Mouse (Mus musculus): ENCODE data around the gene Stk17b.
A peak's percentile ranks its signal among the peaks of the same experiment; 100 is the strongest.

Stk17b gene

GRCm38 (mm10) chr1:53784721-53785418 is at the start of gene Stk17b:
TSS of gene Stk17b (minus strand) at chr1:53785224.
- no peak for TF ChIP-seq POU5F1 (IDR thresholded peaks at IDR 0.05; ENCODE audit: borderline replicate concordance, low read length)
- H3K4me3 ChIP-seq (replicated peaks; ENCODE audit: low read length): peak within 1 kb of the TSS; percentile 93
- no peaks in the 10 kb centered on the region for H3K9me3 ChIP-seq (ENCODE audit: low read length)
- no peaks in the 10 kb centered on the region for H3K36me3 ChIP-seq (ENCODE audit: insufficient read depth, low read length)
- H3K4me1 ChIP-seq (replicated peaks; ENCODE audit: low read depth, low read length): peaks cover 8% of the 10 kb centered on the region; the same call in 1 of the 2 replicates
- H3K27me3 ChIP-seq (ENCODE audit: insufficient read depth, low read length): no peaks in the 10 kb centered on the region

- Histone ChIP-seq H3K4me3 (replicated peaks; ENCODE audit: low read length) (no peak overlapping the region), H3K9me3 (ENCODE audit: low read length) (no peaks in the 10 kb centered on the region), H3K27me3 (ENCODE audit: insufficient read depth, low read length) (no peaks in the 10 kb centered on the region), H3K36me3 (ENCODE audit: insufficient read depth, low read length) (no peaks in the 10 kb centered on the region), H3K4me1 (replicated peaks; ENCODE audit: low read depth, low read length) (0 out of 2 replicates have a peak, but pooled peaks cover 4% of the 10 kb centered on the region)
- TF ChIP-seq NANOG (IDR thresholded peaks at IDR 0.05; ENCODE audit: borderline replicate concordance, low read length) (no peak), POU5F1 (IDR thresholded peaks at IDR 0.05; ENCODE audit: borderline replicate concordance, low read length) (no peak), CTCF (conservative IDR thresholded peaks at IDR 0.05; ENCODE audit: low read length) (no peak)
Observed at GRCm38 (mm10) chr1:53830286-53830685, 45.3 kb upstream of the Stk17b start.

GRCm38 (mm10) chr1:53829089-53829488 is 44.1 kb upstream of the Stk17b start:
- no peak for TF ChIP-seq NANOG (IDR thresholded peaks at IDR 0.05; ENCODE audit: borderline replicate concordance, low read length)
- no peak for TF ChIP-seq POU5F1 (IDR thresholded peaks at IDR 0.05; ENCODE audit: borderline replicate concordance, low read length)
- TF ChIP-seq CTCF (conservative IDR thresholded peaks at IDR 0.05; ENCODE audit: low read length): no peak
- no peak overlapping the region for H3K4me3 ChIP-seq (replicated peaks; ENCODE audit: low read length)
- no peaks in the 10 kb centered on the region for H3K9me3 ChIP-seq (ENCODE audit: low read length)
- H3K27me3 ChIP-seq (ENCODE audit: insufficient read depth, low read length): no peaks in the 10 kb centered on the region
- H3K36me3 ChIP-seq (ENCODE audit: insufficient read depth, low read length): no peaks in the 10 kb centered on the region
- H3K4me1 ChIP-seq (replicated peaks; ENCODE audit: low read depth, low read length): peaks cover 10% of the 10 kb centered on the region

- no peak for TF ChIP-seq NANOG (IDR thresholded peaks at IDR 0.05; ENCODE audit: borderline replicate concordance, low read length)
- TF ChIP-seq CTCF (conservative IDR thresholded peaks at IDR 0.05; ENCODE audit: low read length): no peak
- TF ChIP-seq POU5F1 (IDR thresholded peaks at IDR 0.05; ENCODE audit: borderline replicate concordance, low read length): no peak
- Histone ChIP-seq H3K9me3 (ENCODE audit: low read length) (no peaks in the 10 kb centered on the region), H3K4me1 (replicated peaks; ENCODE audit: low read depth, low read length) (peaks cover 23% of the 10 kb centered on the region), H3K4me3 (replicated peaks; ENCODE audit: low read length) (no peak overlapping the region), H3K27me3 (ENCODE audit: insufficient read depth, low read length) (no peaks in the 10 kb centered on the region), H3K36me3 (ENCODE audit: insufficient read depth, low read length) (no peaks in the 10 kb centered on the region)
Observed at GRCm38 (mm10) chr1:53824446-53825337, 39.7 kb upstream of the Stk17b start.

- Histone ChIP-seq H3K4me3 (replicated peaks; ENCODE audit: low read length) (peak overlapping the region; percentile 37), H3K9me3 (ENCODE audit: low read length) (no peaks in the 10 kb centered on the region), H3K27me3 (ENCODE audit: insufficient read depth, low read length) (no peaks in the 10 kb centered on the region), H3K36me3 (ENCODE audit: insufficient read depth, low read length) (no peaks in the 10 kb centered on the region), H3K4me1 (replicated peaks; ENCODE audit: low read depth, low read length) (peaks cover 23% of the 10 kb centered on the region)
- TF ChIP-seq POU5F1 (IDR thresholded peaks at IDR 0.05; ENCODE audit: borderline replicate concordance, low read length) (peak; percentile 40; the same call in 1 of the 2 replicates), CTCF (conservative IDR thresholded peaks at IDR 0.05; ENCODE audit: low read length) (no peak), NANOG (IDR thresholded peaks at IDR 0.05; ENCODE audit: borderline replicate concordance, low read length) (no peak)
Observed at GRCm38 (mm10) chr1:53823687-53824445, 38.8 kb upstream of the Stk17b start.

GRCm38 (mm10) chr1:53821983-53822382 is 37.0 kb upstream of the Stk17b start:
- Histone ChIP-seq H3K4me1 (replicated peaks; ENCODE audit: low read depth, low read length) (peaks cover 23% of the 10 kb centered on the region), H3K36me3 (ENCODE audit: insufficient read depth, low read length) (no peaks in the 10 kb centered on the region), H3K4me3 (replicated peaks; ENCODE audit: low read length) (no peak overlapping the region), H3K27me3 (ENCODE audit: insufficient read depth, low read length) (no peaks in the 10 kb centered on the region), H3K9me3 (ENCODE audit: low read length) (no peaks in the 10 kb centered on the region)
- no peak for TF ChIP-seq POU5F1 (IDR thresholded peaks at IDR 0.05; ENCODE audit: borderline replicate concordance, low read length)
- no peak for TF ChIP-seq CTCF (conservative IDR thresholded peaks at IDR 0.05; ENCODE audit: low read length)
- no peak for TF ChIP-seq NANOG (IDR thresholded peaks at IDR 0.05; ENCODE audit: borderline replicate concordance, low read length)

GRCm38 (mm10) chr1:53820041-53820632 is 35.1 kb upstream of the Stk17b start:
- TF ChIP-seq NANOG (IDR thresholded peaks at IDR 0.05; ENCODE audit: borderline replicate concordance, low read length) (no peak), POU5F1 (IDR thresholded peaks at IDR 0.05; ENCODE audit: borderline replicate concordance, low read length) (no peak)
- Histone ChIP-seq H3K27me3 (ENCODE audit: insufficient read depth, low read length) (no peaks in the 10 kb centered on the region), H3K9me3 (ENCODE audit: low read length) (no peaks in the 10 kb centered on the region), H3K4me1 (replicated peaks; ENCODE audit: low read depth, low read length) (peaks cover 23% of the 10 kb centered on the region), H3K4me3 (replicated peaks; ENCODE audit: low read length) (no peak overlapping the region), H3K36me3 (ENCODE audit: insufficient read depth, low read length) (no peaks in the 10 kb centered on the region)

Measured in E14TG2a.4 (cell line).